Mouse (Mus musculus) testis, adult 2 months (tissue): ENCODE measurements around the gene Tmem87a.

Source experiments
- CTCF ChIP-seq: fragments of 200-500 bp; IDR thresholded peaks from 2 replicates; pipeline ENCODE4 v1.5.1; 2012; ENCODE audit warnings: low read depth, mild to moderate bottlenecking, inconsistent platforms, low read length, moderate library complexity; ENCODE audit not compliant: control insufficient read depth, insufficient read depth, insufficient replicate concordance
- POLR2A ChIP-seq: fragments of 200-500 bp; IDR thresholded peaks from 2 replicates; pipeline ENCODE4 v1.6.1; 2012; ENCODE audit warnings: low read depth, mild to moderate bottlenecking, inconsistent platforms, low read length, moderate library complexity; ENCODE audit not compliant: control insufficient read depth

- TF ChIP-seq POLR2A (no peak), CTCF (no peak)
Measured at GRCm38 (mm10) chr2:120312276-120312825, 91.6 kb downstream of the Tmem87a start.
